Mouse (Mus musculus) kidney, adult 9 months (tissue): Measurements from ENCODE around the gene Hoxb6.

Experiments used
- DNase-seq: peaks from one replicate; pipeline ENCODE4 v3.0.0; 2022

The Hoxb6 gene

GRCm38 (mm10) chr11:96302381-96303150 is 10.3 kb downstream of the Hoxb6 start:
- no peak for DNase-seq

- peak; percentile 93 for DNase-seq
These were observed 11.1 kb downstream of the Hoxb6 start, which contains the start of gene Hoxb5 for GRCm38 (mm10) chr11:96303151-96304099. Gene Hoxb5 (plus strand): TSS chr11:96303336.

GRCm38 (mm10) chr11:96304381-96305195 is 12.3 kb downstream of the Hoxb6 start:
- no peak for DNase-seq

- DNase-seq: peak; percentile 24
These were observed 13.4 kb downstream of the Hoxb6 start for GRCm38 (mm10) chr11:96305505-96306182.

- DNase-seq: peak; percentile 45
These were observed 14.1 kb downstream of the Hoxb6 start for GRCm38 (mm10) chr11:96306183-96306907.

GRCm38 (mm10) chr11:96306908-96307269 is 14.6 kb downstream of the Hoxb6 start:
- peak; percentile 67 for DNase-seq

GRCm38 (mm10) chr11:96308763-96309162 is 16.5 kb downstream of the Hoxb6 start:
- peak; percentile 27 for DNase-seq

GRCm38 (mm10) chr11:96309288-96309687 is 17.0 kb downstream of the Hoxb6 start:
- peak; percentile 76 for DNase-seq

- peak; percentile 52 for DNase-seq
These were observed 18.1 kb downstream of the Hoxb6 start for GRCm38 (mm10) chr11:96310183-96310938.

- peak; percentile 71 for DNase-seq
These were observed 18.8 kb downstream of the Hoxb6 start for GRCm38 (mm10) chr11:96311097-96311496.

GRCm38 (mm10) chr11:96311520-96312417 is 19.5 kb downstream of the Hoxb6 start:
- DNase-seq: peak; percentile 90

GRCm38 (mm10) chr11:96313134-96313533 is 20.9 kb downstream of the Hoxb6 start:
- peak; percentile 24 for DNase-seq

GRCm38 (mm10) chr11:96313806-96314428 is 21.6 kb downstream of the Hoxb6 start:
- peak; percentile 37 for DNase-seq

GRCm38 (mm10) chr11:96314671-96315343 is 22.5 kb downstream of the Hoxb6 start:
- DNase-seq: peak; percentile 73

- no peak for DNase-seq
These were observed 23.0 kb downstream of the Hoxb6 start for GRCm38 (mm10) chr11:96315344-96315681.

- DNase-seq: no peak
These were observed 24.7 kb downstream of the Hoxb6 start for GRCm38 (mm10) chr11:96316696-96317607.

GRCm38 (mm10) chr11:96317608-96318367 is 25.5 kb downstream of the Hoxb6 start, which contains the start of gene Hoxb4:
Gene Hoxb4 (plus strand): TSS chr11:96318267.
- DNase-seq: peak; percentile 44
